Mouse (Mus musculus) stomach, embryonic 14.5 days (tissue): ENCODE measurements around the gene Slc15a1. TPM values are rescaled to one million over a fixed set of nuclear protein-coding genes. Genes with fewer than 3 reads are reported as not detected.

ENCODE experiments used
- polyA plus RNA-seq: library from polyadenylated mRNA; unstranded; fragments of >200 nt; fragmentation: Nextera tagmentation; extraction: Ambion mirVana; gene quantifications from 2 replicates; pipeline ENCODE4 v1.2.1, GENCODE M21; 2014

Gene Slc15a1
- polyA plus RNA-seq, 1 experiment from 2014 or later, result not detected

Other genes with a start within 250 kb of the Slc15a1 start
- gene Stk24, start 125.2 kb downstream of the Slc15a1 start, polyA plus RNA-seq, result 46.3 and 48.5 TPM in 2 replicates